ENCODE assay signal across 13 mouse cellular contexts in genomic region chr2:66463916-66464315, GRCm38 (mm10). TPM values are rescaled to one million over a fixed set of nuclear protein-coding genes. Genes with fewer than 3 reads are reported as not detected.
DNase-seq lines count a peak whose midpoint lies in the region.
"Had no signal": no experiment of that assay in that cellular context is flagged by ENCODE, and none has a peak within 500 bp of the region (broad histone marks: within the 10 kb centered on the region; RNA-seq: fewer than 3 reads in every experiment).

No protein-coding gene starts in this region.

- DNase-seq in cerebellum, adult 11-12 months, result peak; percentile 14
- DNase-seq in cerebellum, adult 9-10 months, result no peak
- peak; percentile 43 to 57 for DNase-seq in cerebellum, postnatal 14 days
- no peak for DNase-seq in cerebellum, postnatal 36 days
- DNase-seq in layer of hippocampus, postnatal 10 days (ENCODE audit: low spot score in 2 of 2), result peak; percentile 12 to 25
- no peak for DNase-seq in layer of hippocampus, postnatal 36 days
- DNase-seq: adrenal gland, adult 2 months; adrenal gland, postnatal 10 days; adrenal gland, postnatal 25 days; cerebellum, adult 8-10 months; embryo, embryonic 11 days had no signal

RNA-seq across cellular contexts. Expression of gene Scn1a, which starts 23.3 kb away (rescaled TPM):
- total RNA-seq in layer of hippocampus, postnatal 10 days (2021), result 10 to 100 TPM; 37.0 to 37.9 TPM
- 10 to 100 TPM; 64.0 to 68.5 TPM for total RNA-seq in layer of hippocampus, postnatal 36 days (2021)
- total RNA-seq: common myeloid progenitor, adult 5-6 weeks; MEL had no signal

Comparison
In these comparisons a context has a peak if more than half of its experiments do, and no peak if none do; other contexts are left out.
1. DNase-seq: peak in cerebellum, adult 11-12 months (single experiment), cerebellum, postnatal 14 days (2 of 2) and layer of hippocampus, postnatal 10 days (2 of 2); none in cerebellum, adult 9-10 months (single experiment), cerebellum, postnatal 36 days (0 of 2) and layer of hippocampus, postnatal 36 days (0 of 2).